Mouse (Mus musculus) small intestine, adult 2 months (tissue): Measurements from ENCODE around the gene Zcchc14.

ENCODE experiments used
- CTCF ChIP-seq: fragments of 200-500 bp; IDR thresholded peaks from 2 replicates; pipeline ENCODE4 v1.5.1; 2012; ENCODE audit warnings: low read depth, mild to moderate bottlenecking, control low read depth, inconsistent platforms, low read length, moderate library complexity, mixed read lengths; ENCODE audit not compliant: insufficient replicate concordance, insufficient read length; ENCODE audit errors: extremely low read depth
- POLR2A ChIP-seq: fragments of 200-500 bp; IDR thresholded peaks from 2 replicates; pipeline ENCODE4 v1.6.1; 2012; ENCODE audit warnings: low read depth, mild to moderate bottlenecking, control low read depth, inconsistent platforms, low read length, moderate library complexity

- TF ChIP-seq CTCF (no peak), POLR2A (no peak)
These were observed 5.0 kb downstream of the Zcchc14 start for GRCm38 (mm10) chr8:121647511-121648215.
